Mouse (Mus musculus) megakaryocyte-erythroid progenitor cell, adult 5-6 weeks (primary cell): ENCODE results near the gene Selenon. TPM values are rescaled to one million over a fixed set of nuclear protein-coding genes. Genes with fewer than 3 reads are reported as not detected.

Source experiments
- ATAC-seq: replicated peaks from 2 replicates; pipeline ENCODE4 v1.8.0; 2016; ENCODE audit warnings: mild to moderate bottlenecking, inconsistent platforms; ENCODE audit not compliant: severe bottlenecking, poor library complexity, low FRiP score, low TSS enrichment
- total RNA-seq, 2 experiments: library from RNA; stranded (forward) in 1 of 2; stranded (reverse) in 1 of 2; fragments of 200-1000, 215-1000 nt in 1 of 2; fragments of >200 nt in 1 of 2; fragmentation: Nextera tagmentation in 1 of 2; gene quantifications; 2 replicates each; pipeline ENCODE4 v1.2.3; 2014 to 2017

Selenon gene
- total RNA-seq, 2 experiments from 2014 or later, result 3.6 to 17.7 TPM

DNA sequence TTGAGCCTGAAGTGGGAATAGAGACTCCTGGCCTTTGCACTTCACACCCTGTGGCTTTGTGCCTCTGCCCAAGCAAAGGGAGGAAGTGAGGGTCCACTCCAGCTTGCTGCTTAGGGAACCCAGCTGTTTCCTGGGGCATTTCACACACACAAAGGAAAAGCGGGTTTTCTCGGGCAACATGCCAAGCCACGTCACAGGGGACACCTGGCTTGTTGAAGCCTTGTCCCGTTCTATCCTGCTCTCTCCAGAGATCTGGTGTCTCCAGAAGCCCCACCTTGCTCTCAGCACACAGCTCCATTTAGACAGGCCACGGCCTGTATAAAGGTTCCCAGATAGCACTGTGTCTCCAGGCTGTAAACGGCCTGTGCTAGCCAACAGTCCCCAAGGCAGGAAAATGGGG is 60.2 kb downstream of the Selenon start:
- ATAC-seq, result no peak

- ATAC-seq, result no peak
These were observed 61.8 kb downstream of the Selenon start for GRCm38 (mm10) chr4:134489986-134490665.

- no peak for ATAC-seq
These were observed 63.8 kb downstream of the Selenon start for GRCm38 (mm10) chr4:134488211-134488610.

Other genes with a start within 250 kb of the Selenon start
- gene Trim63, start 237.0 kb downstream of the Selenon start, total RNA-seq (2014; fragmentation: Nextera tagmentation), result not detected in 2 replicates
- not detected in 2 replicates for gene Trim63, start 237.0 kb downstream of the Selenon start, total RNA-seq (2017)
- not detected in 2 replicates for gene Slc30a2, start 209.0 kb downstream of the Selenon start, total RNA-seq (2014; fragmentation: Nextera tagmentation)
- not detected in 2 replicates for gene Slc30a2, start 209.0 kb downstream of the Selenon start, total RNA-seq (2017)
- gene Extl1, start 168.3 kb downstream of the Selenon start, total RNA-seq (2014; fragmentation: Nextera tagmentation), result not detected in 2 replicates
- not detected in 2 replicates for gene Extl1, start 168.3 kb downstream of the Selenon start, total RNA-seq (2017)
- gene Pafah2, start 155.8 kb downstream of the Selenon start, total RNA-seq (2014; fragmentation: Nextera tagmentation), result 27.7 and 41.0 TPM in 2 replicates
- gene Pafah2, start 155.8 kb downstream of the Selenon start, total RNA-seq (2017), result 18.2 and 24.1 TPM in 2 replicates
- gene Stmn1, start 83.8 kb downstream of the Selenon start, total RNA-seq (2014; fragmentation: Nextera tagmentation), result 600 and 836 TPM in 2 replicates
- 1,250 and 1,264 TPM in 2 replicates for gene Stmn1, start 83.8 kb downstream of the Selenon start, total RNA-seq (2017)
- gene Paqr7, start 55.5 kb downstream of the Selenon start, total RNA-seq (2014; fragmentation: Nextera tagmentation), result 0.66 and 1.3 TPM in 2 replicates
- 0.47 and 0.80 TPM in 2 replicates for gene Paqr7, start 55.5 kb downstream of the Selenon start, total RNA-seq (2017)
- 18.4 and 23.7 TPM in 2 replicates for gene Aunip, start 41.2 kb downstream of the Selenon start, total RNA-seq (2014; fragmentation: Nextera tagmentation)
- 34.6 and 45.8 TPM in 2 replicates for gene Aunip, start 41.2 kb downstream of the Selenon start, total RNA-seq (2017)
- 76.1 and 80.1 TPM in 2 replicates for gene Mtfr1l, start 16.8 kb downstream of the Selenon start, total RNA-seq (2014; fragmentation: Nextera tagmentation)
- 41.5 and 67.4 TPM in 2 replicates for gene Mtfr1l, start 16.8 kb downstream of the Selenon start, total RNA-seq (2017)
- gene Man1c1, start 152.1 kb upstream of the Selenon start, total RNA-seq (2014; fragmentation: Nextera tagmentation), result 0.49 and 0.59 TPM in 2 replicates
- gene Man1c1, start 152.1 kb upstream of the Selenon start, total RNA-seq (2017), result 0.53 TPM in 1 of 2 replicates, not detected in the other
- 28.5 and 34.9 TPM in 2 replicates for gene Ldlrap1, start 215.9 kb upstream of the Selenon start, total RNA-seq (2014; fragmentation: Nextera tagmentation)
- gene Ldlrap1, start 215.9 kb upstream of the Selenon start, total RNA-seq (2017), result 8.5 and 9.6 TPM in 2 replicates